Mouse (Mus musculus) cerebellum, postnatal 10 days (tissue): ENCODE results near the gene Ankrd11.
"Not testable (repeated sequence)": the region's sequence is repeated elsewhere in the genome, so short reads cannot be mapped to it uniquely, and the experiment has no call there.

ENCODE experiments used
- DNase-seq, 2 experiments: peaks; one replicate each; pipeline ENCODE4 v3.0.0; 2021; ENCODE audit warnings: mixed read lengths in 2 of 2

Gene Ankrd11

GRCm38 (mm10) chr8:123039376-123040109 is 2.5 kb downstream of the Ankrd11 start:
- DNase-seq: peak in 1 of 2 experiments; percentile 29

GRCm38 (mm10) chr8:123038351-123038750 is 3.7 kb downstream of the Ankrd11 start:
- no peak for DNase-seq

GRCm38 (mm10) chr8:123037487-123037886 is 4.6 kb downstream of the Ankrd11 start:
- no peak for DNase-seq

- DNase-seq: peak in 1 of 2 experiments; percentile 21
These were observed 5.1 kb downstream of the Ankrd11 start for GRCm38 (mm10) chr8:123036956-123037355.

- DNase-seq: no peak
These were observed 7.9 kb downstream of the Ankrd11 start for GRCm38 (mm10) chr8:123034171-123034570.

- no peak for DNase-seq
These were observed 8.6 kb downstream of the Ankrd11 start for GRCm38 (mm10) chr8:123033431-123033830.

GRCm38 (mm10) chr8:123032730-123033129 is 9.3 kb downstream of the Ankrd11 start:
- no peak for DNase-seq

GRCm38 (mm10) chr8:123031321-123031978 is 10.6 kb downstream of the Ankrd11 start:
- no peak for DNase-seq

- not testable (repeated sequence) for DNase-seq
These were observed 12.0 kb downstream of the Ankrd11 start for GRCm38 (mm10) chr8:123030091-123030490.

- no peak for DNase-seq
These were observed 14.3 kb downstream of the Ankrd11 start for GRCm38 (mm10) chr8:123027786-123028185.

GRCm38 (mm10) chr8:123025951-123026351 is 16.1 kb downstream of the Ankrd11 start:
- DNase-seq: no peak

GRCm38 (mm10) chr8:123024226-123024625 is 17.9 kb downstream of the Ankrd11 start:
- no peak for DNase-seq

- DNase-seq: no peak
These were observed 19.4 kb downstream of the Ankrd11 start for GRCm38 (mm10) chr8:123022727-123023126.

GRCm38 (mm10) chr8:123021259-123021658 is 20.8 kb downstream of the Ankrd11 start:
- no peak for DNase-seq

- no peak for DNase-seq
These were observed 21.2 kb downstream of the Ankrd11 start for GRCm38 (mm10) chr8:123020859-123021258.

GRCm38 (mm10) chr8:123020084-123020483 is 22.0 kb downstream of the Ankrd11 start:
- DNase-seq: no peak

- peak in 1 of 2 experiments; percentile 29 for DNase-seq
These were observed 23.5 kb downstream of the Ankrd11 start for GRCm38 (mm10) chr8:123018484-123019164.

GRCm38 (mm10) chr8:123017143-123017542 is 24.9 kb downstream of the Ankrd11 start:
- DNase-seq: no peak

- DNase-seq: no peak
These were observed 27.0 kb downstream of the Ankrd11 start for GRCm38 (mm10) chr8:123015074-123015473.

- DNase-seq: no peak
These were observed 27.6 kb downstream of the Ankrd11 start for GRCm38 (mm10) chr8:123014429-123014828.

- DNase-seq: no peak
These were observed 30.8 kb downstream of the Ankrd11 start for GRCm38 (mm10) chr8:123011321-123011720.

GRCm38 (mm10) chr8:123005805-123006204 is 36.3 kb downstream of the Ankrd11 start:
- DNase-seq: no peak

GRCm38 (mm10) chr8:123005328-123005727 is 36.7 kb downstream of the Ankrd11 start:
- DNase-seq: peak; percentile 33 to 61
